Mouse (Mus musculus) thymus, adult 2 months (tissue): ENCODE data around the gene Erc1.

Source experiments
- CTCF ChIP-seq: fragments of 200-500 bp; IDR thresholded peaks from 2 replicates; pipeline ENCODE4 v1.5.1; 2012; ENCODE audit warnings: mild to moderate bottlenecking, control low read depth, low read length, moderate library complexity, borderline replicate concordance; ENCODE audit not compliant: control insufficient read depth, poor library complexity, insufficient read depth; ENCODE audit errors: extremely low read depth
- POLR2A ChIP-seq: fragments of 200-500 bp; IDR thresholded peaks from 2 replicates; pipeline ENCODE4 v1.6.1; 2012; ENCODE audit warnings: mild to moderate bottlenecking, low read length, control low read depth, moderate library complexity; ENCODE audit not compliant: control insufficient read depth, poor library complexity, insufficient read depth; ENCODE audit errors: extremely low read depth

DNA sequence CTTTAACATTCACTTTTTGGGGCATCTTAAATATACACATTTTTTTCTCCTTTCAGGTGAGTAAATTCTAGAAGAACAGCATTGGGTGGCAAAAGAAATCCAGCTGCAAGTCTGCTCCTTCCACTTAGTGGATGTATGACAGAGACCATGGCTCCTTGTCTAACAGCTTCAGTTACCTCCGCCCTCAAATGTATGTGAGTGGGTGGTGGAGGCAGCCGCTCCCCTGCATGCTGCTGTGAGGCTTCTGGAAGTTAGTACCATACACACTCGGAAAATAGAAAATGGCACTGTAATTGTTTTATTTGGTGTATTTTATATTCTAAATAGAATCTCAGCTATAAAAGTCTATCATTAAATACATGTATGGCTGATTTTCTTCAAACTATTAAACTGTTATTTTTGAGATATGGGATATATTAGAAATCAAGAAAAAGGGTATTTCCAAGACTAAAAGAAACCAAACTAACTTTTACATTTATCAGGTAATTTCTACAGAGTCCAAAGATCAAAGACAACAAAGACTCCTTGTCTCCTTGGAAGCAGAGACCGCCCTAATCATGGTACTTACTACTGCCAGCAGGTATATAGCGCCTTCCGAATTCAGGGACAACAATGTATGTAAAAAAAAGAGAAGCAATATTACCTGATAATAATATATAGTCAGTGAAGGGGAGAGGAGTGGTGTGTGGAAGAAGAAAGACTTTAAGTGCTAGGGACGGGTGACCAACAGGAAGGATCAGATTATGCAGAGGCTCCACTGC lies 190.4 kb downstream of the Erc1 start:
- no peak for TF ChIP-seq CTCF
- TF ChIP-seq POLR2A: no peak
